Mouse (Mus musculus) liver, embryonic 16.5 days (tissue): ENCODE results near the gene Mup6. TPM values are rescaled to one million over a fixed set of nuclear protein-coding genes. Genes with fewer than 3 reads are reported as not detected.

ENCODE experiments used
- ATAC-seq: fragments of 200-750 bp; cut with Nextera tagmentation; 2 replicates; pipeline ENCODE4 v1.8.0; 2017; ENCODE audit warnings: low read depth, mild to moderate bottlenecking, moderate number of reproducible peaks, moderate library complexity
- H3K27ac ChIP-seq: fragments of 300-500 bp; sonication (generic); 2 replicates; pipeline ENCODE4 v1.5.1; 2014; ENCODE audit warnings: mild to moderate bottlenecking, low read length
- H3K27me3 ChIP-seq: fragments of 300-500 bp; sonication (generic); 2 replicates; pipeline ENCODE4 v1.6.1; 2014; ENCODE audit warnings: low read depth, low read length, mixed read lengths; ENCODE audit not compliant: control insufficient read depth, insufficient read depth
- H3K36me3 ChIP-seq: fragments of 300-500 bp; sonication (generic); 2 replicates; pipeline ENCODE4 v1.6.1; 2014; ENCODE audit warnings: mild to moderate bottlenecking; ENCODE audit not compliant: control insufficient read depth, insufficient read depth
- H3K4me1 ChIP-seq: fragments of 300-500 bp; sonication (generic); 2 replicates; pipeline ENCODE4 v1.6.1; 2014; ENCODE audit warnings: low read depth, low read length, mixed read lengths; ENCODE audit not compliant: control insufficient read depth
- H3K4me2 ChIP-seq: fragments of 300-500 bp; sonication (generic); 2 replicates; pipeline ENCODE4 v1.6.1; 2014; ENCODE audit warnings: low read depth, low read length, mixed read lengths
- H3K4me3 ChIP-seq: fragments of 300-500 bp; sonication (generic); 2 replicates; pipeline ENCODE4 v1.5.1; 2014; ENCODE audit warnings: low read depth, mild to moderate bottlenecking, low read length
- H3K9ac ChIP-seq: fragments of 300-500 bp; sonication (generic); 2 replicates; pipeline ENCODE4 v1.6.1; 2014; ENCODE audit warnings: low read depth, low read length
- H3K9me3 ChIP-seq: fragments of 300-500 bp; sonication (generic); replicated peaks from 2 replicates; pipeline ENCODE4 v1.6.1; 2016; ENCODE audit warnings: low read length; ENCODE audit not compliant: control insufficient read depth
- WGBS: fragments of 180-500 bp; shearing (Covaris S2); extraction: QIAGEN DNeasy Blood & Tissue Kit; methylation state at CpG from one replicate; pipeline ENCODE4 v1.1.7; 2014; ENCODE audit not compliant: insufficient replicate concordance; 5-methylcytosine and 5-hydroxymethylcytosine counted together
- polyA plus RNA-seq: library from polyadenylated mRNA; unstranded; fragments of >200 nt; fragmentation: Nextera tagmentation; extraction: Ambion mirVana; gene quantifications from 2 replicates; pipeline ENCODE4 v1.2.1, GENCODE M21; 2015

Mup6 gene
- polyA plus RNA-seq: not detected in 2 replicates

- no peak within 1 kb of the TSS for H3K9ac ChIP-seq
- H3K36me3 ChIP-seq: no peaks in the 10 kb centered on the region
- H3K9me3 ChIP-seq: no peaks in the 10 kb centered on the region
- 33% methylated on average over 3 of the region's 3 CpGs for WGBS
- no peak within 1 kb of the TSS for H3K4me2 ChIP-seq
- no peaks in the 10 kb centered on the region for H3K27me3 ChIP-seq
- H3K4me1 ChIP-seq: no peaks in the 10 kb centered on the region
- no peak within 1 kb of the TSS for H3K4me3 ChIP-seq
- no peak within 1 kb of the TSS for H3K27ac ChIP-seq
- ATAC-seq: no peak
Observed at GRCm38 (mm10) chr4:59963405-59964344, at the start of gene Mup6. Gene Mup6, plus strand, starts transcription at chr4:59964294.

- Histone ChIP-seq H3K4me1 (no peaks in the 10 kb centered on the region), H3K27ac (no peak within 1 kb of the TSS), H3K9ac (no peak within 1 kb of the TSS), H3K4me3 (no peak within 1 kb of the TSS), H3K9me3 (no peaks in the 10 kb centered on the region), H3K36me3 (no peaks in the 10 kb centered on the region), H3K4me2 (no peak within 1 kb of the TSS), H3K27me3 (peaks cover 11% of the 10 kb centered on the region)
- no peak for ATAC-seq
- 17% methylated on average over 22 of the region's 22 CpGs for WGBS
Observed at GRCm38 (mm10) chr4:59914608-59915403, 49.3 kb upstream of the Mup6 start, which contains the start of gene Slc46a2. Gene Slc46a2, minus strand, starts transcription at chr4:59915056.

GRCm38 (mm10) chr4:59917966-59918365 lies 46.1 kb upstream of the Mup6 start:
- Histone ChIP-seq H3K9ac (no peak overlapping the region), H3K4me1 (no peaks in the 10 kb centered on the region), H3K27ac (no peak overlapping the region), H3K4me3 (no peak overlapping the region), H3K4me2 (no peak overlapping the region), H3K36me3 (no peaks in the 10 kb centered on the region), H3K9me3 (no peaks in the 10 kb centered on the region), H3K27me3 (peaks cover 11% of the 10 kb centered on the region)
- no peak for ATAC-seq
- 67% methylated on average over 3 of the region's 3 CpGs for WGBS

GRCm38 (mm10) chr4:59925082-59925481 lies 39.0 kb upstream of the Mup6 start:
- Histone ChIP-seq H3K4me3 (no peak overlapping the region), H3K9me3 (no peaks in the 10 kb centered on the region), H3K4me2 (no peak overlapping the region), H3K9ac (no peak overlapping the region), H3K4me1 (no peaks in the 10 kb centered on the region), H3K36me3 (no peaks in the 10 kb centered on the region), H3K27me3 (no peaks in the 10 kb centered on the region; the same call in 1 of the 2 replicates), H3K27ac (no peak overlapping the region)
- ATAC-seq: no peak
- 61% methylated on average over 9 of the region's 9 CpGs for WGBS

GRCm38 (mm10) chr4:59927666-59928065 lies 36.4 kb upstream of the Mup6 start:
- no peaks in the 10 kb centered on the region for H3K27me3 ChIP-seq
- no peaks in the 10 kb centered on the region for H3K36me3 ChIP-seq
- H3K9ac ChIP-seq: no peak overlapping the region
- WGBS: 42% methylated on average over 3 of the region's 3 CpGs
- no peaks in the 10 kb centered on the region for H3K9me3 ChIP-seq
- no peak overlapping the region for H3K4me2 ChIP-seq
- no peak overlapping the region for H3K27ac ChIP-seq
- H3K4me3 ChIP-seq: no peak overlapping the region
- no peak for ATAC-seq
- H3K4me1 ChIP-seq: no peaks in the 10 kb centered on the region

GRCm38 (mm10) chr4:59928347-59928746 lies 35.7 kb upstream of the Mup6 start:
- Histone ChIP-seq H3K36me3 (no peaks in the 10 kb centered on the region), H3K4me2 (no peak overlapping the region), H3K27ac (no peak overlapping the region), H3K27me3 (no peaks in the 10 kb centered on the region), H3K9me3 (no peaks in the 10 kb centered on the region), H3K4me3 (no peak overlapping the region), H3K9ac (no peak overlapping the region), H3K4me1 (no peaks in the 10 kb centered on the region)
- ATAC-seq: no peak
- 4% methylated on average over 6 of the region's 6 CpGs for WGBS

GRCm38 (mm10) chr4:59932505-59933281 lies 31.4 kb upstream of the Mup6 start:
- H3K4me2 ChIP-seq: no peak overlapping the region
- ATAC-seq: no peak
- H3K9ac ChIP-seq: no peak overlapping the region
- H3K36me3 ChIP-seq: no peaks in the 10 kb centered on the region
- no peak overlapping the region for H3K4me3 ChIP-seq
- no peak overlapping the region for H3K27ac ChIP-seq
- no peaks in the 10 kb centered on the region for H3K27me3 ChIP-seq
- WGBS: 44% methylated on average over 6 of the region's 6 CpGs
- no peaks in the 10 kb centered on the region for H3K4me1 ChIP-seq
- H3K9me3 ChIP-seq: no peaks in the 10 kb centered on the region

GRCm38 (mm10) chr4:59937543-59937942 lies 26.6 kb upstream of the Mup6 start:
- Histone ChIP-seq H3K36me3 (no peaks in the 10 kb centered on the region), H3K4me2 (no peak overlapping the region), H3K4me3 (no peak overlapping the region), H3K9me3 (no peaks in the 10 kb centered on the region), H3K9ac (no peak overlapping the region), H3K4me1 (no peaks in the 10 kb centered on the region), H3K27me3 (no peaks in the 10 kb centered on the region), H3K27ac (no peak overlapping the region)
- WGBS: 46% methylated on average over 2 of the region's 2 CpGs
- no peak for ATAC-seq
